8 mouse cellular contexts compared by ENCODE assay signal in the genomic region with DNA sequence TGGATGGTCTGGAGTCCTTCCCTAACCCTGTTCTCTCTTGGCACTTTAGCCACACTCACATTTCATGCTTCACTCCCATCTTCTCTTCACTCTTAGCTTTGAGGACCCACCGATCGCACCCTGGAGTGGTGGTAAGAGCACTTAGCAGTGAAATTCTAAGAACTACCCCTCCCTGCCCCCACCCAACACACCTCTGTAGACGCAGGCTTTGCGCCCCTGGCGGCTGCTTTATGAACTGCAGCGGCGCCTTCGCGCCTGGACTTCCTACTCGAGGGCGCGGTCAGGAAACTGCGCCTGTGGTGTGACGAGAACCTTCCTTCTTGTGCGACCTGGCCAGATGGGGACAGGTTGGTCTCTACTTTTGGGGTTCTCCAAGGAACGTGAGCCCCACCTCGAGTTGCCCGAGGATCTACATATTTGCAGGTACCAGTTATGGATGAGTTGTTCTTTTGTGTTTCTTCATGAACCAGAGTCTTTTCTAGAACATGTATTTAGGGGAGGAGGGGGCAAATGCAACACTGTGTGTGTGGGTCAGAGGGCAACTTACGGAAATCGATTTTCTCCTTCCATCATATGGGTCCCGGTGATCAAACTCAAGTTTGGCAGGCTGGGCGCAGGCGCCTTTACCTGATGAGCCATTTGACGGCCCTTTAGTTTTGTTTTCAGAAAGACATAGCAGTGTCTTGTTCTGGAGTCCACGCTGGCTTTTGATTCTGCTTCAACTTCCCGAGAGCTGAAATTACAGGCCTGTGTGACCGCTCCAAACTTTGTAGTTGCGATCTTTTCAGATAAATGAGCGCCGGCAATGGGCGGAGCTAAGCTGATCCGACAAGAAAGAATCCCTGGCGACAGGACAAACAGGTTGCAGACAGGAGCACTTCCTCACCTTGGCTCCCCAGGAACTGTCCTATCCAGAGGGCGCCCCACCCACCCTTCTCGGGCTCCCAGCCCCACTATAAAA. TPM values are rescaled to one million over a fixed set of nuclear protein-coding genes. Genes with fewer than 3 reads are reported as not detected.
DNase-seq lines count a peak whose midpoint lies in the region; ATAC-seq lines count a peak whose summit lies in the region.

TSS of gene Slc52a3 (plus strand) at position 283 of the 961 bp plus-strand sequence.

- H3K4me1 ChIP-seq in hindbrain, embryonic 15.5 days (replicated peaks), result peaks cover 12% of the 10 kb centered on the region

- no peak for ATAC-seq in hindbrain, embryonic 15.5 days (ENCODE audit: low FRiP score, low read depth)

- peak within 1 kb of the TSS; percentile 5; the same call in 1 of the 2 replicates for H3K4me2 ChIP-seq in hindbrain, embryonic 15.5 days

- no peak within 1 kb of the TSS for H3K27ac ChIP-seq in hindbrain, embryonic 15.5 days (replicated peaks)

- H3K9ac ChIP-seq in hindbrain, embryonic 15.5 days, result no peak within 1 kb of the TSS

- H3K9me3 ChIP-seq in hindbrain, embryonic 15.5 days, result no peaks in the 10 kb centered on the region

- H3K27me3 ChIP-seq in hindbrain, embryonic 15.5 days, result peaks cover 42% of the 10 kb centered on the region

- DNase-seq in NIH3T3 (ENCODE audit: low read depth), result peak; percentile 46
- peak; percentile 91 to 95 for DNase-seq in cerebellum, postnatal 14 days
- peak; percentile 78 to 80 for DNase-seq in frontal cortex, postnatal 25 days (ENCODE audit: low spot score in 2 of 2)
- DNase-seq in layer of hippocampus, postnatal 36 days, result peak; percentile 75
- peak; percentile 98 for DNase-seq in lung, postnatal 36 days
- peak; percentile 87 to 89 for DNase-seq in right cerebral cortex, adult 2 months (ENCODE audit: low spot score in 2 of 2)
- DNase-seq in urinary bladder, postnatal 14 days (ENCODE audit: low spot score), result peak; percentile 95

- H3K4me3 ChIP-seq in hindbrain, embryonic 15.5 days, result no peak within 1 kb of the TSS

- WGBS in hindbrain, embryonic 15.5 days, result 9% methylated on average over 35 of the region's 35 CpGs

- no peaks in the 10 kb centered on the region for H3K36me3 ChIP-seq in hindbrain, embryonic 15.5 days

RNA-seq across cellular contexts. Expression of gene Slc52a3, which starts in this region (rescaled TPM):
- 1.4 and 1.7 TPM in 2 replicates for polyA plus RNA-seq in hindbrain, embryonic 15.5 days (2015; fragmentation: Nextera tagmentation; extraction: Ambion mirVana)
- total RNA-seq in layer of hippocampus, postnatal 36 days (2021), result 1 to 10 TPM; 2.8 to 3.0 TPM

Comparison
In these comparisons a context has a peak if more than half of its experiments do, and no peak if none do; other contexts are left out.
1. DNase-seq: peak in every context shown above with its lines; median percentile 98 in lung, postnatal 36 days; 95 in urinary bladder, postnatal 14 days; 93 in cerebellum, postnatal 14 days; 88 in right cerebral cortex, adult 2 months; 79 in frontal cortex, postnatal 25 days; 75 in layer of hippocampus, postnatal 36 days; 46 in NIH3T3.